Mouse (Mus musculus): ENCODE data around the gene Zp2. TPM values are rescaled to one million over a fixed set of nuclear protein-coding genes. Genes with fewer than 3 reads are reported as not detected.

Zp2 gene
- total and polyA plus RNA-seq, 3 experiments = 0.04 TPM; not detected in 2

DNA sequence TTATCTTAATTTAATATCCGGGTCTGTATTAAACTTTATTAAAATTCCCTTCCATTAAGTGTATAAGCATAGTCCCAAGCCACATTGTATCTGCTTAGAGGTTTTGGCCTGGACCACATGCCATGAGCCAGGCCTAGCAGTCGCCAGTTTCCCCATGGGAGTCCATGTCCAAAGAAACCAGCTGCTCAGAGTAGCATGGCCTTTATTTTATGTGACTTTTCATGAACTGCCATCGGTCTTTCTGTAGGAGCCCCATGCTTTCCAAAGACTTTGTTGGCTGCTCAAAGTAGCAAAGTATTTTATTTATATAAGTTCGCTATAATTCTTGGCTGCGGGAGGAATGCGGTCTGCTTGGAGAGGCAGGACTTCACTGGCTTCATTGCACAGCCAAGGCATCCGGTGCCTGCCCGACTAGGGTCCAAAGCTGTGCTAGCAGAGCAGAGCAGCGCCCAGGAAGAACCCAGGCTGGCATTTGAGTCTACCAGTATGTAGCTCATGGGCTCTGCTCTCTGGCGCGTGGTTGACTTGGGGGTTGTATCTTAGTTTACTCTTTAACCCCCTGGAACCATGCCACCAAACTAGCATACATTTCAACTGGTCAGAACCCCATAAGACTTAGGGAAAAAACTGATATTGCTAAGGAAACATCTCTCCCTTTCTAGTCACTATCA is 18.6 kb upstream of the Zp2 start:
- Histone ChIP-seq H3K9me3 (replicated peaks; ENCODE audit: low read length) (no peaks in the 10 kb centered on the region), H3K27ac (ENCODE audit: insufficient read depth, low read depth) (no peak overlapping the region), H3K4me1 (ENCODE audit: control insufficient read depth in 1 of 2, insufficient read depth in 2 of 2) (no peaks in the 10 kb centered on the region), H3K36me3 (replicated peaks in 1 of 2; ENCODE audit: control insufficient read depth in 1 of 2, insufficient read depth in 1 of 2, low read length in 1 of 2) (no peaks in the 10 kb centered on the region), H3K27me3 (replicated peaks) (no peaks in the 10 kb centered on the region), H3K4me2 (ENCODE audit: insufficient read depth, low read depth, poor library complexity, severe bottlenecking) (no peak overlapping the region), H3K79me2 (replicated peaks; ENCODE audit: control insufficient read depth, extremely low read depth, insufficient read depth, poor library complexity, severe bottlenecking) (no peaks in the 10 kb centered on the region), H3K4me3 (replicated peaks in 1 of 3; ENCODE audit: low read depth in 2 of 3, low read length in 2 of 3, poor library complexity in 1 of 3) (no peak overlapping the region), H3K9ac (ENCODE audit: insufficient read depth, low read depth) (no peak overlapping the region)
- dilution Hi-C loops (cut with MboI; ENCODE audit: extremely low pct_ligation_motif_present, extremely low pct_unique_long_range_greater_than_20kb, low sequenced_read_pairs) (no loop called here), in situ Hi-C loops (cut with MboI; ENCODE audit: low pct_ligation_motif_present, low pct_unique_long_range_greater_than_20kb, low sequenced_read_pairs) (no loop called here)
- DNase-seq (ENCODE audit: extremely low read depth) = no peak
- no peak for TF ChIP-seq MAFK (IDR thresholded peaks at IDR 0.05; ENCODE audit: insufficient replicate concordance, low read length)
- no peak for TF ChIP-seq TBP (conservative IDR thresholded peaks at IDR 0.05; ENCODE audit: low read depth, low read length)
- no peak for TF ChIP-seq GABPA (IDR thresholded peaks at IDR 0.05; ENCODE audit: insufficient replicate concordance, low read depth, low read length)
- no peak for TF ChIP-seq CHD2 (IDR thresholded peaks at IDR 0.05; ENCODE audit: low read length)
- no peak for TF ChIP-seq ELF1 (IDR thresholded peaks at IDR 0.05; ENCODE audit: low read depth, low read length)
- TF ChIP-seq HCFC1 (IDR thresholded peaks at IDR 0.05; ENCODE audit: low read depth, low read length) = no peak
- TF ChIP-seq USF1 (IDR thresholded peaks at IDR 0.05; ENCODE audit: low read depth, low read length) = no peak
- no peak for TF ChIP-seq EP300 (IDR thresholded peaks at IDR 0.05; ENCODE audit: low read length)
- TF ChIP-seq SMC3 (IDR thresholded peaks at IDR 0.05; ENCODE audit: low read depth, low read length) = no peak
- no peak for TF ChIP-seq JUN (IDR thresholded peaks at IDR 0.05; ENCODE audit: insufficient read depth, low read depth, low read length)
- TF ChIP-seq E2F4 (IDR thresholded peaks at IDR 0.05; ENCODE audit: insufficient replicate concordance, low read depth, low read length) = no peak
- TF ChIP-seq JUND (conservative IDR thresholded peaks at IDR 0.05; ENCODE audit: low read depth, low read length) = no peak
- TF ChIP-seq MAX (IDR thresholded peaks at IDR 0.05; ENCODE audit: low read length) = no peak
- no peak for TF ChIP-seq ZC3H11A (IDR thresholded peaks at IDR 0.05; ENCODE audit: low read depth, low read length)
- TF ChIP-seq CHD1 (IDR thresholded peaks at IDR 0.05; ENCODE audit: low read depth, low read length) = no peak

DNA sequence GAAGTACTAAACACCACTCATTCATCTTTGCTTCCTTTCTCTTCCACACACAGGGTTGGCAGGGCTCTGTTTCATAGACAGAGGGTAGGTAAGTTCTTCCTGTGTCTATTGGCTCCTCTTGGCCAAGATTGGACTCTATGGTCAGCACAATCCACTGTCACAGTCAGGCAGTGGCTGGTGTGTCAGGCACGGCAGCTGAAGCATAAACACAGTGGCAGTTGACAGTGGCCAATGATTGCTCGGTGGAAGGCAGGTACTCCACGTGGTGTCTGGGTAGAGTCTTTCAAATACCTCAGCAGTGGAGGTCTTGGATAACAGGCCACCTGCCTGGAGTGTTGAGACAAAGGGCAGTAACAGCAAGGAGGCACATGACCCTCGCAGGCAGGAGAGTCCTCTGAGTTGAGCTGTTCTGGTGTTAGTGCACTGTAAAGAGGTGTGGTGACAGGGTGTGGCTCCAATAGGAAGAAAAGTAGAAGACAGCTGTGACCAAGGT is 13.1 kb upstream of the Zp2 start:
- in situ Hi-C loops (cut with MboI; ENCODE audit: low pct_ligation_motif_present, low pct_unique_long_range_greater_than_20kb, low sequenced_read_pairs) (no loop called here), dilution Hi-C loops (cut with MboI; ENCODE audit: extremely low pct_ligation_motif_present, extremely low pct_unique_long_range_greater_than_20kb, low sequenced_read_pairs) (no loop called here)
- Histone ChIP-seq H3K79me2 (replicated peaks; ENCODE audit: control insufficient read depth, extremely low read depth, insufficient read depth, poor library complexity, severe bottlenecking) (no peaks in the 10 kb centered on the region), H3K9me3 (replicated peaks; ENCODE audit: low read length) (peaks cover 12% of the 10 kb centered on the region), H3K4me3 (replicated peaks in 1 of 3; ENCODE audit: low read depth in 2 of 3, low read length in 2 of 3, poor library complexity in 1 of 3) (no peak overlapping the region), H3K27me3 (replicated peaks) (no peaks in the 10 kb centered on the region), H3K4me2 (ENCODE audit: insufficient read depth, low read depth, poor library complexity, severe bottlenecking) (no peak overlapping the region), H3K4me1 (ENCODE audit: control insufficient read depth in 1 of 2, insufficient read depth in 2 of 2) (no peaks in the 10 kb centered on the region), H3K9ac (ENCODE audit: insufficient read depth, low read depth) (no peak overlapping the region), H3K27ac (ENCODE audit: insufficient read depth, low read depth) (no peak overlapping the region), H3K36me3 (replicated peaks in 1 of 2; ENCODE audit: control insufficient read depth in 1 of 2, insufficient read depth in 1 of 2, low read length in 1 of 2) (no peaks in the 10 kb centered on the region)
- no peak for DNase-seq (ENCODE audit: extremely low read depth)
- TF ChIP-seq UBTF (IDR thresholded peaks at IDR 0.05; ENCODE audit: low read depth, low read length) = no peak
- TF ChIP-seq NRF1 (IDR thresholded peaks at IDR 0.05; ENCODE audit: low read depth, low read length) = no peak
- TF ChIP-seq E2F4 (IDR thresholded peaks at IDR 0.05; ENCODE audit: insufficient replicate concordance, low read depth, low read length) = no peak
- TF ChIP-seq USF2 (conservative IDR thresholded peaks at IDR 0.05; ENCODE audit: low read depth, low read length) = no peak
- TF ChIP-seq MYC (IDR thresholded peaks at IDR 0.05; ENCODE audit: low read depth, low read length) = no peak
- TF ChIP-seq HCFC1 (IDR thresholded peaks at IDR 0.05; ENCODE audit: low read depth, low read length) = no peak
- TF ChIP-seq TCF12 (IDR thresholded peaks at IDR 0.05; ENCODE audit: low read depth, low read length) = no peak
- TF ChIP-seq MEF2A (IDR thresholded peaks at IDR 0.05; ENCODE audit: borderline replicate concordance, low read depth, low read length) = no peak
- TF ChIP-seq MAFK (IDR thresholded peaks at IDR 0.05; ENCODE audit: insufficient replicate concordance, low read length) = no peak
- TF ChIP-seq PAX5 (IDR thresholded peaks at IDR 0.05; ENCODE audit: low read length) = no peak
- no peak for TF ChIP-seq SIN3A (IDR thresholded peaks at IDR 0.05; ENCODE audit: low read length)
- no peak for TF ChIP-seq TBP (conservative IDR thresholded peaks at IDR 0.05; ENCODE audit: low read depth, low read length)
- TF ChIP-seq NELFE (IDR thresholded peaks at IDR 0.05; ENCODE audit: low read depth, low read length) = no peak

Measured in CH12.LX (cell line).